Mouse (Mus musculus): ENCODE measurements around the gene Irx4.

The Irx4 gene

GRCm38 (mm10) chr13:73269251-73269650 is 9.0 kb downstream of the Irx4 start:
- ATAC-seq (ENCODE audit: insufficient number of reproducible peaks, low FRiP score, low TSS enrichment), result no peak

- no peak for ATAC-seq (ENCODE audit: insufficient number of reproducible peaks, low FRiP score, low TSS enrichment)
Observed at GRCm38 (mm10) chr13:73269891-73270290, 9.6 kb downstream of the Irx4 start.

- no peak for ATAC-seq (ENCODE audit: insufficient number of reproducible peaks, low FRiP score, low TSS enrichment)
Observed at GRCm38 (mm10) chr13:73270451-73271081, 10.3 kb downstream of the Irx4 start.

- no peak for ATAC-seq (ENCODE audit: insufficient number of reproducible peaks, low FRiP score, low TSS enrichment)
Observed at GRCm38 (mm10) chr13:73271336-73272242, 11.3 kb downstream of the Irx4 start.

GRCm38 (mm10) chr13:73272794-73273282 is 12.6 kb downstream of the Irx4 start:
- ATAC-seq (ENCODE audit: insufficient number of reproducible peaks, low FRiP score, low TSS enrichment), result no peak

GRCm38 (mm10) chr13:73273536-73273935 is 13.3 kb downstream of the Irx4 start:
- no peak for ATAC-seq (ENCODE audit: insufficient number of reproducible peaks, low FRiP score, low TSS enrichment)

GRCm38 (mm10) chr13:73277361-73277760 is 17.1 kb downstream of the Irx4 start:
- ATAC-seq (ENCODE audit: insufficient number of reproducible peaks, low FRiP score, low TSS enrichment), result no peak

- ATAC-seq (ENCODE audit: insufficient number of reproducible peaks, low FRiP score, low TSS enrichment), result no peak
Observed at GRCm38 (mm10) chr13:73277797-73278196, 17.5 kb downstream of the Irx4 start.

GRCm38 (mm10) chr13:73279196-73279595 is 18.9 kb downstream of the Irx4 start:
- no peak for ATAC-seq (ENCODE audit: insufficient number of reproducible peaks, low FRiP score, low TSS enrichment)

- no peak for ATAC-seq (ENCODE audit: insufficient number of reproducible peaks, low FRiP score, low TSS enrichment)
Observed at GRCm38 (mm10) chr13:73282407-73282806, 22.1 kb downstream of the Irx4 start.

- ATAC-seq (ENCODE audit: insufficient number of reproducible peaks, low FRiP score, low TSS enrichment), result no peak
Observed at GRCm38 (mm10) chr13:73283534-73283933, 23.3 kb downstream of the Irx4 start.

- no peak for ATAC-seq (ENCODE audit: insufficient number of reproducible peaks, low FRiP score, low TSS enrichment)
Observed at GRCm38 (mm10) chr13:73290206-73290605, 29.9 kb downstream of the Irx4 start.

GRCm38 (mm10) chr13:73291102-73291501 is 30.8 kb downstream of the Irx4 start:
- no peak for ATAC-seq (ENCODE audit: insufficient number of reproducible peaks, low FRiP score, low TSS enrichment)

- no peak for ATAC-seq (ENCODE audit: insufficient number of reproducible peaks, low FRiP score, low TSS enrichment)
Observed at GRCm38 (mm10) chr13:73298717-73299116, 38.4 kb downstream of the Irx4 start.

- ATAC-seq (ENCODE audit: insufficient number of reproducible peaks, low FRiP score, low TSS enrichment), result no peak
Observed at GRCm38 (mm10) chr13:73299322-73299721, 39.0 kb downstream of the Irx4 start.

GRCm38 (mm10) chr13:73304729-73305128 is 44.5 kb downstream of the Irx4 start:
- ATAC-seq (ENCODE audit: insufficient number of reproducible peaks, low FRiP score, low TSS enrichment), result no peak

- no peak for ATAC-seq (ENCODE audit: insufficient number of reproducible peaks, low FRiP score, low TSS enrichment)
Observed at GRCm38 (mm10) chr13:73305398-73306084, 45.3 kb downstream of the Irx4 start.

- no peak for ATAC-seq (ENCODE audit: insufficient number of reproducible peaks, low FRiP score, low TSS enrichment)
Observed at GRCm38 (mm10) chr13:73306085-73306410, 45.8 kb downstream of the Irx4 start.

- no peak for ATAC-seq (ENCODE audit: insufficient number of reproducible peaks, low FRiP score, low TSS enrichment)
Observed at GRCm38 (mm10) chr13:73306430-73306829, 46.2 kb downstream of the Irx4 start.

GRCm38 (mm10) chr13:73310183-73310929 is 50.1 kb downstream of the Irx4 start:
- no peak for ATAC-seq (ENCODE audit: insufficient number of reproducible peaks, low FRiP score, low TSS enrichment)

Measured in cerebellum, adult (tissue).